In genomic region chr17:79700871-79701270, GRCm38 (mm10) we compare ENCODE assay signal across 24 mouse cellular contexts. TPM values are rescaled to one million over a fixed set of nuclear protein-coding genes. Genes with fewer than 3 reads are reported as not detected.
DNase-seq lines count a peak whose midpoint lies in the region; ATAC-seq and TF ChIP-seq lines count a peak whose summit lies in the region.
"Had no signal": no experiment of that assay in that cellular context is flagged by ENCODE, and none has a peak within 500 bp of the region (broad histone marks: within the 10 kb centered on the region; RNA-seq: fewer than 3 reads in every experiment).

No protein-coding gene starts in this region.

- H3K36me3 ChIP-seq in kidney, adult 2 months (ENCODE audit: control insufficient read depth, insufficient read depth, low read length): no peaks in the 10 kb centered on the region
- H3K36me3 ChIP-seq in kidney, embryonic 15.5 days: no peaks in the 10 kb centered on the region
- H3K36me3 ChIP-seq in C2C12 (ENCODE audit: control insufficient read depth, insufficient read depth): peaks cover 4% of the 10 kb centered on the region
- H3K36me3 ChIP-seq: embryonic facial prominence, embryonic 13.5 days; hindbrain, embryonic 13.5 days; midbrain, embryonic 12.5 days had no signal

- H3ac ChIP-seq in C2C12 (ENCODE audit: control insufficient read depth, insufficient read length, low read depth): no peak overlapping the region

- no peak for TF ChIP-seq POLR2A in kidney, adult 2 months (IDR thresholded peaks at IDR 0.05; ENCODE audit: low read depth, low read length)

- no peak overlapping the region for H3K4me3 ChIP-seq in kidney, adult 2 months (ENCODE audit: insufficient read depth, low read depth, low read length)
- no peak overlapping the region for H3K4me3 ChIP-seq in kidney, embryonic 15.5 days (replicated peaks)
- no peak overlapping the region for H3K4me3 ChIP-seq in C2C12 (ENCODE audit: insufficient read depth, poor library complexity, severe bottlenecking)
- H3K4me3 ChIP-seq: embryonic facial prominence, embryonic 13.5 days; hindbrain, embryonic 13.5 days; midbrain, embryonic 12.5 days had no signal

- 80% methylated on average over 5 of the region's 5 CpGs for WGBS in kidney, adult 2 months
- WGBS in kidney, embryonic 15.5 days: 73% methylated on average over 5 of the region's 5 CpGs

- no peak for ATAC-seq in kidney, embryonic 15.5 days (replicated peaks; ENCODE audit: low FRiP score)
- ATAC-seq: forebrain, embryonic 16.5 days; inflammation-experienced regulatory T-cells, adult 6 months had no signal

- no peak overlapping the region for H3K4me2 ChIP-seq in kidney, embryonic 15.5 days
- H3K4me2 ChIP-seq: embryonic facial prominence, embryonic 13.5 days; hindbrain, embryonic 13.5 days; lung, embryonic 14.5 days; midbrain, embryonic 12.5 days had no signal

- DNase-seq in kidney, adult 2 months: peak; percentile 28
- peak; percentile 55 for DNase-seq in adrenal gland, adult 8-10 months
- peak; percentile 56 for DNase-seq in fat pad, adult 2 months (ENCODE audit: extremely low read depth, low read depth, low spot score)
- DNase-seq in thymus, adult 18-20 months: no peak
- DNase-seq in left cerebral cortex, adult 11 months (ENCODE audit: low spot score): no peak
- DNase-seq in thymus, postnatal 14 days: no peak
- DNase-seq: cerebellum, adult 2 months; cerebellum, postnatal 25 days; gastrocnemius, postnatal 25 days; heart, postnatal 36 days; kidney, adult 8-10 months; kidney, postnatal 4 days; lung, embryonic 14.5 days; right cerebral cortex, postnatal 4 days had no signal

- no peak overlapping the region for H3K27ac ChIP-seq in kidney, adult 2 months (ENCODE audit: insufficient read depth, low read depth, low read length)
- H3K27ac ChIP-seq in kidney, embryonic 15.5 days: no peak overlapping the region
- H3K27ac ChIP-seq: embryonic facial prominence, embryonic 13.5 days; hindbrain, embryonic 13.5 days; liver, embryonic 14.5 days; midbrain, embryonic 12.5 days had no signal

- no peaks in the 10 kb centered on the region for H3K4me1 ChIP-seq in kidney, adult 2 months (ENCODE audit: control insufficient read depth, insufficient read depth, low read length)
- peaks cover 3% of the 10 kb centered on the region; the same call in 1 of the 2 replicates for H3K4me1 ChIP-seq in kidney, embryonic 15.5 days
- H3K4me1 ChIP-seq: hindbrain, embryonic 13.5 days; midbrain, embryonic 12.5 days had no signal

- no peaks in the 10 kb centered on the region for H3K79me3 ChIP-seq in C2C12 (ENCODE audit: low read depth)

- H3K9ac ChIP-seq in kidney, embryonic 15.5 days: no peak overlapping the region
- H3K9ac ChIP-seq: embryonic facial prominence, embryonic 13.5 days; hindbrain, embryonic 13.5 days; liver, embryonic 14.5 days; lung, embryonic 14.5 days; midbrain, embryonic 12.5 days had no signal

- no peaks in the 10 kb centered on the region for H3K9me3 ChIP-seq in kidney, embryonic 15.5 days (replicated peaks)
- H3K9me3 ChIP-seq: embryonic facial prominence, embryonic 13.5 days; hindbrain, embryonic 13.5 days; midbrain, embryonic 12.5 days had no signal

- H3K79me2 ChIP-seq in C2C12 (ENCODE audit: control insufficient read depth, insufficient read depth): no peaks in the 10 kb centered on the region

- TF ChIP-seq CTCF in kidney, adult 2 months (conservative IDR thresholded peaks at IDR 0.05; ENCODE audit: insufficient read depth, insufficient read length, low read depth, low read length): no peak
- TF ChIP-seq CTCF in C2C12 (IDR thresholded peaks at IDR 0.05; ENCODE audit: control insufficient read depth, insufficient read depth, insufficient read length): no peak

- H3K27me3 ChIP-seq in kidney, adult 2 months (replicated peaks; ENCODE audit: control insufficient read depth, insufficient read depth, low read length): no peaks in the 10 kb centered on the region
- no peaks in the 10 kb centered on the region for H3K27me3 ChIP-seq in kidney, embryonic 15.5 days
- H3K27me3 ChIP-seq in C2C12 (ENCODE audit: control insufficient read depth, insufficient read depth, insufficient read length): no peaks in the 10 kb centered on the region

TF ChIP-seq in C2C12, 6 proteins besides CTCF, POLR2A, EP300 and RAD21:
- TF ChIP-seq MYOD1 (IDR thresholded peaks at IDR 0.05; ENCODE audit: control insufficient read depth, insufficient read length, low read depth) (no peak), USF1 (IDR thresholded peaks at IDR 0.05; ENCODE audit: low read depth) (peak; percentile 1)

RNA-seq across cellular contexts. Expression of gene Cyp1b1, which starts 14.0 kb away (rescaled TPM):
- polyA plus RNA-seq in kidney, adult 2 months (2012; rRNA removed): 27.0 and 30.9 TPM in 2 replicates
- 16.5 and 17.2 TPM in 2 replicates for polyA plus RNA-seq in kidney, embryonic 15.5 days (2015; fragmentation: Nextera tagmentation; extraction: Ambion mirVana)
- polyA plus RNA-seq in C2C12 (2012; fragmentation: generic; extraction: Trizol): 8.8 TPM
- 10 to 100 TPM; 35.6 to 48.3 (median 38.9) TPM for total RNA-seq in adrenal gland, adult 8-10 months (2022)
- total RNA-seq: monocyte, adult 5-6 weeks; neutrophil, adult 5-6 weeks had no signal
- polyA plus RNA-seq: inflammation-experienced regulatory T-cells, adult 6 months had no signal

Comparison
In these comparisons a context has a peak if more than half of its experiments do, and no peak if none do; other contexts are left out.
1. DNase-seq: peak in kidney, adult 2 months (single experiment), adrenal gland, adult 8-10 months (single experiment) and fat pad, adult 2 months (single experiment); none in thymus, adult 18-20 months (0 of 2), left cerebral cortex, adult 11 months (single experiment) and thymus, postnatal 14 days (single experiment).